Mouse (Mus musculus) urinary bladder, postnatal 36 days (tissue): ENCODE measurements around the gene Fads6.

Experiments used
- DNase-seq, 2 experiments: peaks; one replicate each; pipeline ENCODE4 v3.0.0; 2022; ENCODE audit warnings: low spot score in 2 of 2, mixed read lengths in 1 of 2

Gene Fads6

DNA sequence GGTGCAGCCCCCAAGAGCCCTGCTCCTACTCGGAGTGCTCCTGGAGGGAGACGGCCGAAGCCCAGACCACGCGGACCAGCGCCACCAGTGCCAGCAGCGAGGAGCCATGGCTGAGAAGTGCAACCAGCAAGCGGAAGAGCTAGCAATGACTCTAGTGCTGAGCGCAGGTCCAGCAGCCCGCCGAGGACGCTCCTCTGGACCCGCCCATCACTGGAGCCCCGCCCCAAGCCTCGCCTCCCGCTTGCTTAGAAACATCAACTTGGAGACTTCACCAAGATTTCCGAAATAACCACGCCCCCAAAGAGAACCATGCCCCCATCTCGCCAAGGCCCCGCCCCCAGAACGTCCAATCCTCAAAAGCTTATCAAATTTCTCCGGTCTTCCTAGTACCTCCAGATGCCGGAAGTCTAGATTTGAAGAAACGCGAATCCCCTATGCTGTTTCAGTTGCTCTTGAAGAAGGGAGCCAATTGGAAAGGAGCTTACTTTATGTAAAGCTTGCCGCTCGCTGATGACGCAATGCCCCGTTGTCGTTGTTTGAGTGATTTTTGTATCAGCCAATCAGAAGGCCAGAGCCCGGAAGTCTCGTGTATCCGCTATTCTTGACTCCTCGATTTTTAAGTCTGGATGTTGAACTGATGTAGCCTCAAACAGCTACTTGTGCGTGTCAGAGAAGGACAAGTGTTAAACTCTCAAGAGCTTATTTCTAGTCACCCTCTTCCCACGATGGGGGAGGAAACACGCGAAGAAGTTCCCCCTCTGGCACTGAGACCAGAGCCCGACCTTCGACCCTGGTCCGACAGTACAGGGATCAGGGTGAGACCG lies 20.5 kb downstream of the Fads6 start, which contains the start of gene Fdxr:
Gene Fdxr, minus strand, starts transcription at position 271 of the 824 bp plus-strand sequence.
- DNase-seq: peak; percentile 98 to 99

- no peak for DNase-seq
These were observed 21.5 kb downstream of the Fads6 start for GRCm38 (mm10) chr11:115275954-115276353.

DNA sequence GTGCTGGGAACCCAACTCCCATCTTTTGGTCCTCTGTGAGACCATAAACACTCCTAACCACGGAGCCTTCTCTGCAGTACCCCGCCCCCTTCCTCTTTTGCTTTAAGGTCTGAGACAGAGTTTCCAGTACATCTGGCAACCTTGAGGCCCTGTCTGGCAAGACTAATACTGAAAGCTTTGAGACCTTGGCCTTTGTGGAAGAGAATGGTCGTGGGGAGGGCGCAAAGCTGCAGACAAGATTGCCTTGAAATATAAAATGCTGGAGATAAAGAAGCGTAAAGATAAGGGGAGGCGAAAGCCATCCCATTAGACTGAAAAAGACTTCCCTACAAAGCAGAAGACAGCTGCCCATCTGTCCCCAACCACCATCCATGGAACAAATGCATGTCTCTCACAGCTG lies 22.0 kb downstream of the Fads6 start:
- DNase-seq: no peak

DNA sequence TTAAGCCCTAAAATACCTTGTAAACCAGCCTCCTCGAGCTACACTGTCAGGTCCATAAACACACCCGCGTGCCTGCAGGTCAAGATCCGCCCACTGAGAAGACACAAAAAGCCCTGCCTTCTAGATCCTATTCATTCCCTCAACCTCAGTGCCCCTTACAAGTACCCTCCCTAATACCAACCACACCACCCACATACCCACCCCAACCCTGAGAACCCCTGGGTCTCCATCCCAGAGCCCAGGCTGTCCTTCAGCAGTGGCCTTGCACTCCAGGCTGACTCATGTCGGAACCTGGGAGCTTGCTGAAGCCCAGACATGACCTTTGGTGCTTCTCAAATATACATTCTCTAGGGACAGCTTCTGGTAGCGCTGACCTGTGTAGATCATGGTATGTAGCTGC lies 22.7 kb downstream of the Fads6 start:
- no peak for DNase-seq

- DNase-seq: no peak
These were observed 23.3 kb downstream of the Fads6 start for GRCm38 (mm10) chr11:115274178-115274577.

GRCm38 (mm10) chr11:115273735-115274134 lies 23.7 kb downstream of the Fads6 start:
- DNase-seq: no peak

- no peak for DNase-seq
These were observed 24.5 kb downstream of the Fads6 start for GRCm38 (mm10) chr11:115272894-115273498.

DNA sequence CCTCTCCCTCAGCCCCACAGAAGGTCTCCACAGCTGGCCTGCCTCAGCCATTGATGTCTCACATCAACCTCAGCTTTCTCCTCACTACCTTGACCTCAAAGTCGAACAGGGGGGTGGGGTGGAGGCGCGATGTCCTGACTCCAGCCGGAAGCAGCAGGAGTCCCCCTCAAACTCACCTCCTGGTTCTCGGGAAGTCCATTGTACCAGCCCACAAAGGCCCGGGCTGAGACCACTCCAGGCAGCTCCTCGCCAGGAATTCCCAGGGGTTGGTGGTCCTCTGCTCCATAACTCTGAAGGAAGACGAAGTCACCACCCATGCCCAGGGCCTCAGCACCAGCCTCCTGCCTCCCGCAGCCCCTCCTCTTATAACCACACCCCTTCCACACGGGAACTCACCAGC lies 26.0 kb downstream of the Fads6 start:
- DNase-seq: no peak

- no peak for DNase-seq
These were observed 26.4 kb downstream of the Fads6 start for GRCm38 (mm10) chr11:115271052-115271451.

GRCm38 (mm10) chr11:115270148-115270861 lies 27.2 kb downstream of the Fads6 start:
- DNase-seq: peak; percentile 76 to 80

GRCm38 (mm10) chr11:115269330-115270066 lies 28.0 kb downstream of the Fads6 start:
- DNase-seq: no peak

GRCm38 (mm10) chr11:115267958-115268357 lies 29.5 kb downstream of the Fads6 start:
- no peak for DNase-seq

DNA sequence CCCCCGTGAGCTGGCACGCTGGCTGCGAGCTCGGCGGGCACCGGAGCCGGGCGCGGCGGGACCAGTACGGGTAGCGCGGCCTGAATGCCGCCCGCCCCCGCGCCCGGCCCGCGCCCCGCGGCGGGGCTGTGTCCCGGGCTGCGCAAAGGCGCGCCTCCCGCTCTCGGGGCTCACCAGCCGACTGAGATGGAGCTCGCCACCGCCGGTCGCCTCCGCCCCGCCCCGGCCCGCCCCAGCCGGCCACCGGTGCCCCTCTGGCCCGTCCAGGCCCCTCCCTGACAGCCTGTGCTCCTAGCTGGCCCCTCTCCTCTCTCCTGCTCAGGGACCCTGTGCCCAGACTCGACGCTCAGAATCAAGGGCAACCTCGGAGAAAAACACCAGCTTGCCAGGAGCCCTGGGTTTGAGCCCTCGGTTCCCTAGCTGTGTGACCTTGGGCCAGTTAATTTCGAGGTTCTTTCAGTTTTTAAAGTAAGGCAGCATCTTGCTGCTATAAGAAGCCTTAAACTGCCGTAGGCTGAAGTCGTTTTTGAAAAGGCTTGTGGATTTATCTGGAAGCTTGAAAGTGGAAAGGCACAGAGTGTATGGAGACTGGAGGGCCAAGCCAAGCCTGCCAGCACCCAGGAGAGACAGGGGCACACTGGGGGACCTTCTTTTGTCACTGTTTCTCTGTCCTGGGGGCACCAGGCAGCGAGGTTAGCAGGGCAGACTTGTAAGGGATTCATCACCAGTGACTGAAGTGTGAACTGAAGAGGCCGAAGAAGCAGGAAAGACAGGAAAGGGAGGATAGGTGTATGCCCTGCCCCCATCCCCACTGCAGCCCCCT lies 30.2 kb downstream of the Fads6 start, which contains the start of gene Grin2c:
Gene Grin2c, minus strand, starts transcription at position 183 of the 823 bp plus-strand sequence.
- DNase-seq: no peak

DNA sequence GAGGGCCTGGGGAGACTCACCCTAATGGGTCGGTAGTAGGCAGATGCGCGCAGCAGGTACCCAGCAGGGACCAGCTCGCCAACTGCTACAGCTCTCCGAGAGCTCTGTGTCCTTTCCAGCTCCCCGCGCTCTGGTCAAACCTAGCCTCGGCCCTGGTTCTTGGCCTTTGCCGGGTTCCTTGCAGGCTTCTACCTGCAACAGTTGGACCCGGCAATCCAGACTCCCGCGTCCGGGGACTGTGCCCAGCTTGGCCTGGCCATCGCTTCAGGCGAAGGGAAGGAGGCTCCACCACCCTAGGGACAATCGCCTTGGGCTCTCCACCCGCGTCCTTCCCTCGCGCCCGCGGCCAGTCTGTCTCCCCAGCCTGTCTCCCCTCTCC lies 31.1 kb downstream of the Fads6 start:
- DNase-seq: no peak

GRCm38 (mm10) chr11:115265771-115266399 lies 31.6 kb downstream of the Fads6 start:
- DNase-seq: no peak

GRCm38 (mm10) chr11:115264862-115265668 lies 32.4 kb downstream of the Fads6 start:
- DNase-seq: no peak

DNA sequence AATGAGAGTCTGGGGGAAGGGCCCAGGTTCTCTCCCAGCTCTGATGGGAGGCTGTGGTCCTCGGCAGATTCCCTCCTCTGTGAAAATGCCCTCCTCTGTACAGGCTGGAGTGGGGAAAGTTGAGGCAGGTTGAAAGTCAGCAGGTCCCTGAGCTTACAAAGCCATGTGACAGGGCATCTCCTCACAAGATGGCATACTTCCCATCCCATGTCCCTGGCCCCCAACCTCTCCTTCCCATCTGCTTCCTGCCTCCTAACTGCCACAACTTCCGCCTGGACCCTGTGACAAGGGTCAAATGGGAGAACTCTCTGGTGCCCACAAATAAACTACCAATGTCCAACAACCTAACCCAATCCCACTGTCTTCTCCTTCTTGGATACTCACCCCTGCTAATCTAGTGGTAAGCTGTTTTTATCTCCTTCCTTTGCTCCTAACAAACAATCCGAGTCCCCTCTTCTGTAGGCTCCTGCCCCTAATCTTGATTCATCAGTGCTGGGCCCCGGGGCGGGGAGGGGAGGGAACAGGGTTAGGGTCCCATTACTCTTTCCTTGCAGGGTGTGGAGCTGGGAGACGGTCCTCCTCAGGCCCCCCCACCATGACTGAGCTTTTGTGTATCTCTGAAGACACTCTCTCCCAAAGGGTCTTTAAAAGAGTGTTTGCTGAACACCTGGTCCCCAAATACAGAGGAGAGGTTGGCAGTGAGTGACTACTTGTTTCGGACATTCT lies 33.2 kb downstream of the Fads6 start:
- no peak for DNase-seq

- DNase-seq: no peak
These were observed 34.5 kb downstream of the Fads6 start for GRCm38 (mm10) chr11:115262954-115263353.

DNA sequence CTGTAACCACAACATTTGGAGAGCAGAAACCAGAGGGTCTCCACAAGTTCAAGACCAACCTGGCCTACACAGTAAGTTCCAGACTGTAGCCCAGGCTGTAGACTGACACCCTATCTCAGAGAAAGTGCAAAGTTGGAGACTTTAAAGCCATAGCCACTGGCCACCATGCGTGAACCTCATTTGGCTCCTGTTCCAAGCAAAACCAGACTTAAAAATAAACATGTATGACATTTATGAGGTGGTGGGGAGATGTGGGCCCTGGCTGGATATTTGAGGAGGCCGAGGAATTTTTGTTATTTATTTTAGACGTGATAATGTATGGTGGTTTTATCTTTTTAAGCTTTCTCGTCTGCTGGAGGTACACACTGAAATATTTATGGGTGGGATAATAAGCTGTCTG lies 38.3 kb downstream of the Fads6 start:
- no peak for DNase-seq
